Mouse (Mus musculus): ENCODE measurements around the gene Nckap5. TPM values are rescaled to one million over a fixed set of nuclear protein-coding genes. Genes with fewer than 3 reads are reported as not detected.

Gene Nckap5
- polyA plus RNA-seq, 1 experiment from 2014 or later: 24.7 TPM

DNA sequence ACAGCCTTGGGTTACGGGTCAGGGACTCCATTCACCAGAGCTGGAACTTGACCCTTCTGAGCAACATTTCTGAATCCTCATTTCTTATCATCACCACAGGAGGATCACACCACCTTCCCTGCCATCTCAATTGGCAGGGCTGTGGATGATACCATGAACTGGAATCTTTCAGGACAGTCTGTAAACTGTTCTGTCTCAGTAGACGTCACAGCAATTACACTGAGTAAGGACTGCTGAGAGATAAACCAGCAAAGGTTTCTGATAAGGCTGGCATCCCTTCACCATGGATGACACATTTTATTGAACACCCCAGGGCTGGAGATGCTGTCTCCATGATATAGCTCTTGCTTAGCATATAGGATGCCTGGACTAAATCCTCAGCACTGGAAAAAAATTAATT is 178.5 kb downstream of the Nckap5 start:
- H3K4me3 ChIP-seq: no peak overlapping the region
- no peaks in the 10 kb centered on the region for H3K27me3 ChIP-seq
- no peaks in the 10 kb centered on the region; the same call in 1 of the 2 replicates for H3K4me1 ChIP-seq
- no peak overlapping the region for H3K9ac ChIP-seq (replicated peaks)
- H3K4me2 ChIP-seq (replicated peaks): no peak overlapping the region
- no peak overlapping the region for H3K27ac ChIP-seq (replicated peaks)
- H3K9me3 ChIP-seq: no peaks in the 10 kb centered on the region
- WGBS: 84% methylated on average over 2 of the region's 2 CpGs
- no peaks in the 10 kb centered on the region for H3K36me3 ChIP-seq
- ATAC-seq (replicated peaks): no peak

DNA sequence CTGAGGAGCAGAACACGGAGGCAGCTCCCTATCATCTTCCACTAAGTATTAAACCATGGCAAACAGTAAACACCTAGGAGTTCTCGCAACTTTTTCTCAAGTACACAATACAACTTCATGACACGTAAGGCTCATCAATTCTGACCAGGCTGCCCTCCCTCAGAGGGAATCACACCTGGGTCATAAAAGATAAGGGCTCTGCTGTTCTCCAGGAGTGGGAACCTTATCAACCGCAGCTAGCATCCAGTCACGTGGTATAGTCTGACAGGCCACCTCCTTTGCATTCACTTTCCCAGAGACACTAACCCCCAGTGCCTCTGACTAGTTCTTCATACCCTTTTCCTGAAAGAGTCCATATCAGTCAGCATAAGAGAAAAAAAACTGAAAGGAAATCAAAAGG is 179.8 kb downstream of the Nckap5 start:
- ATAC-seq (replicated peaks): no peak
- no peak overlapping the region for H3K4me3 ChIP-seq
- H3K4me1 ChIP-seq: no peaks in the 10 kb centered on the region; the same call in 1 of the 2 replicates
- H3K9me3 ChIP-seq: no peaks in the 10 kb centered on the region
- no peak overlapping the region for H3K9ac ChIP-seq (replicated peaks)
- no peak overlapping the region for H3K27ac ChIP-seq (replicated peaks)
- no peak overlapping the region for H3K4me2 ChIP-seq (replicated peaks)
- WGBS: 87% methylated on average over 5 of the region's 5 CpGs
- no peaks in the 10 kb centered on the region for H3K27me3 ChIP-seq
- no peaks in the 10 kb centered on the region for H3K36me3 ChIP-seq

DNA sequence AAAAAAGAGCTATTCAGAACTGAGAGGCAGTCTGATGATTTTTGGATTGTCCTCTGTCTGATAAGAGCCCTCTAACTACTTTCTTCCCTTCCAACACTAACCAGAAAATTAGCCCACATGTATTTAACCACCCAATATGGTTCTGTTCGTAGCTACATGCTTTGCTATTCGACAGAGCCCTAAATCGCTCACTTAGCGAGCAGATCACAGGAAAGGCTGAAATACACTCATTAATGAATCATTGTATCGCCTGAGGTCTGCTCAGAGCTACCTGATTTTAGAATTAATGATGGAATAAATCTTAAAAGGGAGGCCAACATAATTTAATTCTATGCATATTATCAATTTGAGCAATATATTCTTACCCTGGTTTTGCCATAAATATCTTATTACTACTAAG is 187.8 kb downstream of the Nckap5 start:
- 59% methylated on average over 5 of the region's 5 CpGs for whole genome bisulfite sequencing
- Histone ChIP-seq H3K9ac (replicated peaks) (no peak overlapping the region), H3K27ac (replicated peaks) (no peak overlapping the region)

DNA sequence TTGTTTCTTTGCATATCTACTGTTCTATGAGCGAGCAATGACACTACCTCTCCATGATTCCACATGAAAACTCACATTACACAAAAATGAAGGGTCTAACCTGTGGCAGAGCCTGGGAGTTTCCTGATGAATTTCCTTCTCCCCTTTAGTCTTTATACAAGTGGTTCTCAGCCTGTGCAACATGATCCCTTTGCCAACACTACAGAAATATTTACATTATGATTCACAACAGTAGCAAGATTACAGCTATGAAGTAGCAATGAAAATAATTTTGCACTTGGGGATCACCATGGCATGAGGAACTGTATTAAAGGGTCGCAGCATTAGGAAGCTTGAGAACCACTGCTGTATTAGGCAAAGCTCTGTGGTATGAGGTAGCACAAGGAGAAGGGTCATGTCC is 191.1 kb downstream of the Nckap5 start:
- no peak for ATAC-seq (replicated peaks)
- Histone ChIP-seq H3K9ac (replicated peaks) (no peak overlapping the region), H3K4me3 (no peak overlapping the region), H3K27me3 (no peaks in the 10 kb centered on the region), H3K9me3 (no peaks in the 10 kb centered on the region), H3K36me3 (no peaks in the 10 kb centered on the region), H3K27ac (replicated peaks) (no peak overlapping the region), H3K4me2 (replicated peaks) (no peak overlapping the region), H3K4me1 (no peaks in the 10 kb centered on the region)
- 96% methylated on average over 2 of the region's 2 CpGs for WGBS

More for the DNA sequence above, 187.8 kb downstream of the Nckap5 start:
- no peaks in the 10 kb centered on the region; the same call in 1 of the 2 replicates for H3K4me1 ChIP-seq
- no peak overlapping the region for H3K4me3 ChIP-seq
- no peak overlapping the region for H3K4me2 ChIP-seq (replicated peaks)
- no peaks in the 10 kb centered on the region for H3K9me3 ChIP-seq
- no peaks in the 10 kb centered on the region for H3K36me3 ChIP-seq
- no peaks in the 10 kb centered on the region for H3K27me3 ChIP-seq
- ATAC-seq (replicated peaks): no peak

DNA sequence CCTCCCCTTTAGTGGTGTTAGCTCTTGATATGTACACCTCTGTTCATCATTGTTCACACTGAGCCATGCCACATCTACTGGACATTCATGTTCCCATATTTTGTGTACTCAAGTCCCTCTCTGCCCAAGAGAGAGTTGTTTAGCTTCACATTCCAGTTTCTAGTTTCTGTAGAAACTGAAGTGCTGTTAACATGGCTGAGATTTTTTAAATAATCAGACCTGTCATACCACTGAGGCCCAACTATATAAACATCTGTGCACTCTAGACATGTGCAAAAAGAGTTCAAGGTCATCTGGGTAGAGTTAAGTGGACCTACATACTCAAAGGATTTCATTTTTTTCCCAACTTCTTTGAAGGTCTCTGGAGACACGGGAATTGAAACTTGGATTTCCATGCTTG is 193.1 kb downstream of the Nckap5 start:
- no peak overlapping the region for H3K4me3 ChIP-seq
- H3K27me3 ChIP-seq: no peaks in the 10 kb centered on the region
- H3K36me3 ChIP-seq: no peaks in the 10 kb centered on the region
- no peak overlapping the region for H3K9ac ChIP-seq (replicated peaks)
- H3K9me3 ChIP-seq: no peaks in the 10 kb centered on the region
- ATAC-seq (replicated peaks): no peak
- H3K4me2 ChIP-seq (replicated peaks): no peak overlapping the region
- no peaks in the 10 kb centered on the region for H3K4me1 ChIP-seq
- 93% methylated on average over 1 of the region's 1 CpGs for whole genome bisulfite sequencing
- no peak overlapping the region for H3K27ac ChIP-seq (replicated peaks)

DNA sequence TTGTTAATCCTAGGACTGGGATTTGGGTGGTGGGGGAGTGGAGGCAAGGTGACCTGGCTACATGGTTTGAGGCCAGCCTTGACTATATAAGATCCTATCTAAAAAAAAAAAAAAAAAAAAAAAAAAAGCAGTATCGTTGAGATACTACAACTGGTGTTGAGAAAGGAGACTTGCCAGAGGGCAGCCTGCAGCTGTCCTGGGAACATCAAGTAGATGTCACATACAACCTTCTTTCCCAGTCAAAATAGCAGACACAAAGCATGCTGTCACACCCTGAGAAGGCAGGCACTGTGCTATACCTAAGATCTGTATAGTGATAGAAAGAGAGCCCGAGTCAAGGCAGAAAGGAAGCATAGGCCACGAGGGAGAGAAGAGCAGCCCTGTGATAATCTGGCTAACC is 204.4 kb downstream of the Nckap5 start:
- Histone ChIP-seq H3K27me3 (no peaks in the 10 kb centered on the region), H3K9ac (replicated peaks) (no peak overlapping the region), H3K4me3 (no peak overlapping the region), H3K9me3 (no peaks in the 10 kb centered on the region), H3K36me3 (no peaks in the 10 kb centered on the region), H3K27ac (replicated peaks) (no peak overlapping the region), H3K4me2 (replicated peaks) (no peak overlapping the region), H3K4me1 (no peaks in the 10 kb centered on the region; the same call in 1 of the 2 replicates)
- ATAC-seq (replicated peaks): no peak
- 85% methylated on average over 3 of the region's 3 CpGs for WGBS

DNA sequence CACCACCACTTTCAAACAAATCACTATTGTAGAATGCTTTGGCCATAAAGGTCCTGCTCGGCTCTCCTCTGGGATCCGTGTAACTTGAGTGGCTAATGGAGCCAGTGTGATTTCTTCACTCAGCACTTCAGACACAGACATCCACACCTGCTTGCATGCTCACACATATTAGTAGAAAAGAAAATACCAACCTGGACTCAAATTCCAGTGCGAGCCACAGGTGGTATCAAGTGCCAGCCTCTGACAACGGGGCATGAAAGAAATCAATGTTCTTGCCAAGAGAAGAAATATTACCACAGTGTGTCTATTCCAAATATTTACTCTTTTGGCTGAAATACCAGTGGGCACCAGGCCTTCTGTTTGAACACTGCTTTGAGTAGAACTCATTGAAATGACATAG is 208.6 kb downstream of the Nckap5 start:
- WGBS: 84% methylated on average over 4 of the region's 4 CpGs
- Histone ChIP-seq H3K27ac (replicated peaks) (no peak overlapping the region), H3K4me2 (replicated peaks) (no peak overlapping the region), H3K9me3 (no peaks in the 10 kb centered on the region), H3K4me3 (no peak overlapping the region), H3K9ac (replicated peaks) (no peak overlapping the region), H3K4me1 (no peaks in the 10 kb centered on the region; the same call in 1 of the 2 replicates), H3K36me3 (no peaks in the 10 kb centered on the region), H3K27me3 (no peaks in the 10 kb centered on the region)
- no peak for ATAC-seq (replicated peaks)

DNA sequence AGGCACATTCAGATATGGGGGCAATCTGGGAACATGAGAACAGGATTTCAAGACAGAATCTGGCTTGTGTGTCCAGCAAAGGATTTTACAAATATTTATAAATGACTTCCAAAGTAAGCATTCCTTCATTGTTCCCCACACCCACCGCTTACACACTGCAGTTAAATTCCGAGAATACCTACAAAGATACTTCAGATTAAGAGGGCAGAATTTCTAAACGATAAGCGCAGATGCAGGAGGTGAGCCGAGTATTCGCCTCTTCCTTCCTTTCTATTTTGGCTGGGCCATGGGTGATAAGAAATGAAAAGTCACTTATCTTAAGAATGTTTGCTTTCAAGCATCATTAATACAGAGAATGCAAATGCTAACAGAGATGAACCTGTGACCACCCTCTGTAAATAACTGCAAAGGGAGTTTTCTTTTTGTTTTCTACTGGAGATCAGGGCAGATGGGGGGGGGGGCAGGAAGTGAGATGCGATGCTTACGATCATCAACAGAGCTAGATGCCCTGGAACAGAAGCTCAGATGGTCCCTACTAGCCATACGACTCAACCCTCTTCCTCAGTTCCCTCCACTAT is 213.0 kb downstream of the Nckap5 start:
- no peak overlapping the region for H3K9ac ChIP-seq (replicated peaks)
- no peaks in the 10 kb centered on the region for H3K36me3 ChIP-seq
- H3K4me2 ChIP-seq (replicated peaks): no peak overlapping the region
- no peak overlapping the region for H3K4me3 ChIP-seq
- no peak for ATAC-seq (replicated peaks)
- no peaks in the 10 kb centered on the region for H3K27me3 ChIP-seq
- WGBS: 94% methylated on average over 9 of the region's 9 CpGs
- no peak overlapping the region for H3K27ac ChIP-seq (replicated peaks)
- H3K4me1 ChIP-seq: no peaks in the 10 kb centered on the region
- H3K9me3 ChIP-seq: no peaks in the 10 kb centered on the region

DNA sequence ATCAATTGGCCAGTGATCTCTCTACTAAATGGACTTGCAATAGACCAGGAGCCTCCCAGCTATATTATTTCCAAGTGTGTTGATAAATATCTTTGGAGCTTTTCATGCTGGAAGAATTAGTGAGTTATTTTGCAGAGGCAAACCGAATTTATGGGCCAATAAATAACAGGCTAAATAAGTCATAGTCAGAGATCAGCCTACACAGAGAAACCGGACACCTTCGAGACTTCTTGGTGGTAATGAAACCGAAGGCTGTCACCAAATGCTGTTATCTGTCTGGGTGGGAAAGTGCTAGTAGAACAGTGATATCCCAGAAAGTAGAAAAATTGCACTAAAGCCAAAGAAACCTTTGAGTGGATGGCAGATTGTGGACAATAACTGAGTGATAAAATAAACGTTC is 213.6 kb downstream of the Nckap5 start:
- Histone ChIP-seq H3K4me3 (no peak overlapping the region), H3K27ac (replicated peaks) (no peak overlapping the region), H3K4me1 (no peaks in the 10 kb centered on the region), H3K4me2 (replicated peaks) (no peak overlapping the region), H3K9me3 (no peaks in the 10 kb centered on the region), H3K9ac (replicated peaks) (no peak overlapping the region), H3K36me3 (no peaks in the 10 kb centered on the region), H3K27me3 (no peaks in the 10 kb centered on the region)
- WGBS: 85% methylated on average over 5 of the region's 5 CpGs
- ATAC-seq (replicated peaks): no peak

DNA sequence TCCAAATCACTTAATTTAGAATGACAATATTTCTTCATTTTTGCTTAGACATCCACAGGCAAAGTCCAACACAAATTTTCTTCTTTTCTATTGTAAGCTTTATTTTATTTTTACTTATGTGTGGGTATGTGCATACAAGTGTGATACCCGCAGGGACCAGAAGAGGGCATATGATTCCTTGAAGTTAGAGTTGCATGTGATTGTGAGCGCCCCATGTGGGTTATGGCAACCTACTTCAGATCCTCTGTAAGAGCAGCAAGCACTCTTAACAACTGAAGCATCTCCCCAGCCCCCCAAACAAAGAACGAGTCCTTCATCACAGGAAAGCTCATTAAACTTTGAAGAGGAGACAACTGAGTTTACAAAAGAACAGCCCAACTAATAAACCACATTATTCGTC is 217.7 kb downstream of the Nckap5 start:
- Histone ChIP-seq H3K36me3 (no peaks in the 10 kb centered on the region), H3K4me1 (no peaks in the 10 kb centered on the region), H3K27me3 (no peaks in the 10 kb centered on the region), H3K4me3 (no peak overlapping the region), H3K9me3 (no peaks in the 10 kb centered on the region), H3K9ac (replicated peaks) (no peak overlapping the region), H3K27ac (replicated peaks) (no peak overlapping the region), H3K4me2 (replicated peaks) (no peak overlapping the region)
- ATAC-seq (replicated peaks): no peak
- 66% methylated on average over 4 of the region's 4 CpGs for WGBS

DNA sequence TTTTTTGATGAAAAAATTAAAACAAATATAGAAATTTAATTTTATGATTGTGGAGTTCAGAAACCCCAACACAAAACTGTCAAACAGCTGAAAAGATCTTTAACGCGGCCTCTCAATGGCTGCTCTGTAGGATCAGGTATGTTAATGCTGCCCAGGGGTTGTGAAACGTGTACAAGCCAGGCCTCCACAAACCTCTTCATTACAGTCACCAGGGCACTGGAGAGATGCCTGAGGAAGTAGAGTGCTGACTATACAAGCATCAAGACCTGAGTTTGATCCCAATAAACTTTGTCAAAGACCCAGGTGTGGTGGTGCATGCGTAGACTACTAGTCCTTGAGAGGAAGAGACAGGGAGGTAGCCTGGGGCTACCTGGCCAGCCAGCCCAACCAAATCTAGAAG is 222.0 kb downstream of the Nckap5 start:
- H3K4me3 ChIP-seq: no peak overlapping the region
- ATAC-seq (replicated peaks): no peak
- H3K9me3 ChIP-seq: no peaks in the 10 kb centered on the region

DNA sequence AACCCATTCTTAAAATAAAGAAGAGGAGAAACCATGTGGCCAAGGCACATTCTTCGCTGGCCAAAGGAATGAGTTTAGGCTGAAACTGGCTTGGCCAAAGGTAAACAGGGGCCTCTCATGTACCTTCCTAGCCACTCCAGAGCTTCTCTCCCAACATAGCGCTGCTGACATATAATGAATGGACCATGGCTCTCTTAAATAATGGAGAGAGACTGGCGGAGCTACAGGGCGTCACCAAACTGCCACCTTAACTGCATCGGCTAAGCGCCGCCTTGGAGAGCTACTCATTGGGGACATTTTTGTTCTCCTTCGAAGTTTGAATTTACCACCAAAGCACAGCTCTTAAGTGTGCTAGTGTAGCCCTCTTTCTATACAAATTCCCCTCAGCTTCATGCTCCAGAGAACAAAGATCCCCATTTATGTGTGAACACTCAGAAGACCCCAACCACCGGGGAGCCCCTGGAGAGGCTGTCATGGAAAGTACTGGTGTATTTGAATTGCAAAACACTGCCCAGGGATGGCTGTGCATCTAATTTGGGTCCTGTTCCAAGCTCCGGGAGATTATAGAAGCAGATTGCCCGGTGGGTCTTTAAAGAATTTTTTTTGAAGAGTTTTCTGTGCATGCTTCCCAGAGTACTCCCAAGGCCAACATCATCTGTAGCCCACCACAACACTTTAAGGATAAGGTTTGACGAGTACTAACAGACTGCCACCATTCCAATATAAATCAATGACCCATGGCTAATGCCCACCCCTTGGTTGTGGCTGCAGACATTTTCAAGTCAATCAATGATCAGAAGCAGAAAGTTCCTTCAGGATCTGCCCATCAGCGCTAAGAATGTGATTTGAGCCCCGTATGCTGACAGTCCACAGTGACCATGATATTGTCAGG is 224.2 kb downstream of the Nckap5 start:
- Histone ChIP-seq H3K9me3 (no peaks in the 10 kb centered on the region), H3K9ac (replicated peaks) (no peak overlapping the region), H3K4me2 (replicated peaks) (no peak overlapping the region), H3K4me1 (peaks cover 13% of the 10 kb centered on the region), H3K27ac (replicated peaks) (peak overlapping the region; percentile 16; the same call in 1 of the 2 replicates), H3K27me3 (no peaks in the 10 kb centered on the region), H3K4me3 (no peak overlapping the region), H3K36me3 (no peaks in the 10 kb centered on the region)
- ATAC-seq (replicated peaks): peak; percentile 79
- WGBS: 45% methylated on average over 14 of the region's 14 CpGs

More for the DNA sequence above, 222.0 kb downstream of the Nckap5 start:
- Histone ChIP-seq H3K4me1 (peaks cover 9% of the 10 kb centered on the region), H3K27ac (replicated peaks) (no peak overlapping the region), H3K4me2 (replicated peaks) (no peak overlapping the region), H3K36me3 (no peaks in the 10 kb centered on the region), H3K9ac (replicated peaks) (no peak overlapping the region), H3K27me3 (no peaks in the 10 kb centered on the region)
- 89% methylated on average over 4 of the region's 4 CpGs for WGBS
